Mouse (Mus musculus): ENCODE measurements at regions not wholly inside any gene's neighbourhood (a gene's known extent, or its start where the extent isn't known, plus 50 kb on each side); places are given as distances from the start of the nearest gene placed in this dataset.
A peak's percentile ranks its signal among the peaks of the same experiment; 100 is the strongest.

- peak; percentile 15 for DNase-seq (ENCODE audit: low spot score)
Observed at GRCm38 (mm10) chr14:38062271-38062670, 927.2 kb upstream of the Ghitm start.

GRCm38 (mm10) chr14:38053770-38054169 is 918.7 kb upstream of the Ghitm start:
- DNase-seq (ENCODE audit: low spot score): no peak

All from layer of hippocampus, adult 9-10 months (tissue).